Mouse (Mus musculus): ENCODE data around the gene Trex2. TPM values are rescaled to one million over a fixed set of nuclear protein-coding genes. Genes with fewer than 3 reads are reported as not detected.

The Trex2 gene
- not detected for polyA plus RNA-seq (2014; fragmentation: Illumina TruSeq; extraction: RNeasy Lipid Tissue Mini Kit (QIAGEN cat#74804); ENCODE audit: low read depth, low replicate concordance)

DNA sequence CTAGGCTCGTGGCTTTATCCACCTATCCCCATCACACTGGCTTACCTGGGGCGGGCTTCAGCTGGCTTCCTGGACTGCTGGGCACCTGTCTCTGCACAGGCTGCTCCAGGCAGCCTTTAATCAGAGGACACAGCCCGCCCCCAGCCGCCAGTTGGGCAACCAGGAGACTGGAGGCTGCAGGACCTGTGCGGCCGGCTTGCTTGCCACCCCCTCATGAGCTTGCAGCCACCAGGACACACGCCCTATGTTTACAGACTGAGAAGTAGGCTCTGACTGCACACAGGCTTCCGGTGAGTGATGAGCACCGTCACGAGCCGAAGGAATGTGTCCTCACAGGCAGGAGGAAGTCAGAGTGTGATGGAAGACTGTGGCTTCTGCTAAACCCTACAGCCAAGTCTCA, at the start of gene Trex2:
Gene Trex2 (minus strand): TSS at position 93 of the 400 bp plus-strand sequence.

DNA sequence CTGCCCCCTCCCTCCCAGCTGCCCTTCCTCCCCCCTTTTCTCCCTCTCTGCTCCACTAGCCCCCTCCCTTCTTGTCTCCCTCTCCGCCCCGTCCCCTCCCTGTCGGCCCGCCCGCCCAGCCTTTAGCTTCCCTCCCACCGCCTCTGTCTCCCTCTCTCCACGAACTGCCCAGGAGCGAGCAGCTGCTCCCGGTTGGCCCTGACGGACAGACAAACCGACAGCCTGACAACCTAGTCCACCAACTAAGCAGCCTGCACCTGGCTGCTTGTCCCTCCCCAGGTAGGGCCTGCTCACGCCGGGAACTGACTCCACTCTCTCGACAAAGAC, 48.3 kb upstream of the Trex2 start, which contains the start of gene Bgn:
Gene Bgn (plus strand): TSS at position 119 of the 327 bp plus-strand sequence.

DNA sequence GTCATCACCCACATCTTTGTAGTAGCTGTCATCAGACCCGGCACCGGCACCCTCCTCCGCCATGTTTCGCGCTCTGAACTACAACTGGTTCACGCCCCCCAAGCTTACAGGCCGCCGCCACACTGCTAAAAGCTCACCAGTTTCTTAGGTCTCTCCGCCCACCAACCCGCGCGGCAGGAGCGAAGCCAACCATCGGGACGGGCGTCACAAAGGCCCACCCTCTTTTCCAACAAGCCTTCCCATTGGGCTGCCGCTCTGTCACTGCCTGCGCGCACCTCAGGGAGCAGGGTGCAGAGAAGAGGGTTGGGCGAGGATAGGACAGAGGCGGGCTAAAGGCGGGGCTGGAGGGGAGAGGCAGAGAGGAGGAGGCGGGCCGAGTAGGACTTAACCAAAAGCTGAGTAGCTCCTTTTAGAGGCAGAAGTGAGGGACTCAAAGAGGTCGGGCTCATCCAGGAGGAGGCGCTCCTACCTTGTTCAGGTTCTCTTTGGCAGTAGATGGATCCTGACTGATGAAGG, 23.8 kb upstream of the Trex2 start, which contains the start of gene Haus7:
Gene Haus7 (minus strand): TSS at position 168 of the 516 bp plus-strand sequence.

DNA sequence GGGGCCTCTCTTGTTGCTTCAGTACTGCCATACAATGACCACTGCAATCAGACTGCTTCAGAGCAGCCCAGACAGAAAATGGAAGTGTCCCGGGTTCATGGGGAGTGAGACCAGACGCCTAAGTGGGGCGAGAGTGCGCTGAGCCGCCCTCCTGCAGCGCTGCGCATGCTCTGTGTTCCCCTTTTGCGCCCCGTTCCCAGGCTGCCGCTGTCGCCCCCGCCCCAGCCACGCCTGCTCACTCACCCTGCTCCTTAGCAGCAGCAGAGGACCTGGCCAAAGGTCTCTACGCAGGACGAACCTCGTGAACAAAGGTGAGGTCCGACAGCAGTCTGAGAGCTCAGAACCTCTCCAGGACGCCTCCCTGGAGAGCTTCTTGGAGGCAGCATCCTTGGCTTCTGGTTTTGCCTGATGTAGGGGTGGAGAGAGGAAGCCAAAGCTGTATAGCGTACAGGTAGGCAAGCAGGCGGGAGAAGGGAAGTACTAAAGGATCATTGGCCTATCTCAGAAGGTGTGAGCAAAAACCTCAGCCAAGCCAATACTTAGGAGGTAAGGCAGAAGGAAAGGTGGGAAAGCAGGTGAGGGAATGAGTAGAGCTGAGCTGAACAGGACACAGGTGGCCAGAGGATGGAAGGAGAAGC, 24.1 kb downstream of the Trex2 start, which contains the start of gene Zfp92:
Gene Zfp92 (plus strand): TSS at position 217 of the 638 bp plus-strand sequence.

DNA sequence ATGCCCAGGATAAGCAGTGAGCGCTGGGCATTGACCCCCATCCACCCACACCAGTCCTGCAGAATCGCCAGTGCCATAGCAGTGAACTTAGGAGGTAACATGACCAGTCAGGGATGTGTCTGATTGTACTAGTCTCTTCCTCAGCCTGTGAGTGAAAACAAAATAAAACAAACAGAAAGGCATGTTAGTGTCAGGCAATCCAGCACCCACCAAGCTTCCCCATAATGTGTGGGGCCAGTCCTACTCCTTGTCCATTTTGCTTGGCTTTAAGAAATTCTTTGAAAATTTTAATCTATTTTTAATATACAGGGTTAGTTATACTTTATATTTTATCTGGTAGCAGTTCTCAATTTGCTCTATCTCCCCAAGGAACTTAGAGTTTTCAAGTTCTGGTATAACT, 36.5 kb downstream of the Trex2 start, which contains the start of gene Gm18336:
Gene Gm18336 (minus strand): TSS at position 101 of the 400 bp plus-strand sequence.

Other genes with a start within 250 kb of the Trex2 start
- 0.76 TPM for gene Xlr3b, start 243.1 kb downstream of the Trex2 start, polyA plus RNA-seq (2014; fragmentation: Illumina TruSeq; extraction: RNeasy Lipid Tissue Mini Kit (QIAGEN cat#74804); ENCODE audit: low read depth, low replicate concordance)
- gene Xlr4b, start 221.0 kb downstream of the Trex2 start, polyA plus RNA-seq (2014; fragmentation: Illumina TruSeq; extraction: RNeasy Lipid Tissue Mini Kit (QIAGEN cat#74804); ENCODE audit: low read depth, low replicate concordance): 0.50 TPM
- 4.1 TPM for gene F8a, start 207.1 kb downstream of the Trex2 start, polyA plus RNA-seq (2014; fragmentation: Illumina TruSeq; extraction: RNeasy Lipid Tissue Mini Kit (QIAGEN cat#74804); ENCODE audit: low read depth, low replicate concordance)
- not detected for gene Xlr4c, start 192.2 kb downstream of the Trex2 start, polyA plus RNA-seq (2014; fragmentation: Illumina TruSeq; extraction: RNeasy Lipid Tissue Mini Kit (QIAGEN cat#74804); ENCODE audit: low read depth, low replicate concordance)
- gene Xlr3c, start 170.0 kb downstream of the Trex2 start, polyA plus RNA-seq (2014; fragmentation: Illumina TruSeq; extraction: RNeasy Lipid Tissue Mini Kit (QIAGEN cat#74804); ENCODE audit: low read depth, low replicate concordance): not detected
- gene Xlr5a, start 142.4 kb downstream of the Trex2 start, polyA plus RNA-seq (2014; fragmentation: Illumina TruSeq; extraction: RNeasy Lipid Tissue Mini Kit (QIAGEN cat#74804); ENCODE audit: low read depth, low replicate concordance): not detected
- not detected for gene Xlr5c, start 142.4 kb downstream of the Trex2 start, polyA plus RNA-seq (2014; fragmentation: Illumina TruSeq; extraction: RNeasy Lipid Tissue Mini Kit (QIAGEN cat#74804); ENCODE audit: low read depth, low replicate concordance)
- gene Gm45015, start 98.5 kb downstream of the Trex2 start, polyA plus RNA-seq (2014; fragmentation: Illumina TruSeq; extraction: RNeasy Lipid Tissue Mini Kit (QIAGEN cat#74804); ENCODE audit: low read depth, low replicate concordance): not detected
- gene Zfp275, start 92.7 kb downstream of the Trex2 start, polyA plus RNA-seq (2014; fragmentation: Illumina TruSeq; extraction: RNeasy Lipid Tissue Mini Kit (QIAGEN cat#74804); ENCODE audit: low read depth, low replicate concordance): 7.8 TPM
- gene Gm18336, start 36.6 kb downstream of the Trex2 start, polyA plus RNA-seq (2014; fragmentation: Illumina TruSeq; extraction: RNeasy Lipid Tissue Mini Kit (QIAGEN cat#74804); ENCODE audit: low read depth, low replicate concordance): not detected
- not detected for gene Zfp92, start 24.2 kb downstream of the Trex2 start, polyA plus RNA-seq (2014; fragmentation: Illumina TruSeq; extraction: RNeasy Lipid Tissue Mini Kit (QIAGEN cat#74804); ENCODE audit: low read depth, low replicate concordance)
- gene Haus7, start 23.7 kb upstream of the Trex2 start, polyA plus RNA-seq (2014; fragmentation: Illumina TruSeq; extraction: RNeasy Lipid Tissue Mini Kit (QIAGEN cat#74804); ENCODE audit: low read depth, low replicate concordance): 8.6 TPM
- gene Bgn, start 48.3 kb upstream of the Trex2 start, polyA plus RNA-seq (2014; fragmentation: Illumina TruSeq; extraction: RNeasy Lipid Tissue Mini Kit (QIAGEN cat#74804); ENCODE audit: low read depth, low replicate concordance): 227 TPM
- gene Atp2b3, start 67.7 kb upstream of the Trex2 start, polyA plus RNA-seq (2014; fragmentation: Illumina TruSeq; extraction: RNeasy Lipid Tissue Mini Kit (QIAGEN cat#74804); ENCODE audit: low read depth, low replicate concordance): not detected
- not detected for gene Dusp9, start 204.1 kb upstream of the Trex2 start, polyA plus RNA-seq (2014; fragmentation: Illumina TruSeq; extraction: RNeasy Lipid Tissue Mini Kit (QIAGEN cat#74804); ENCODE audit: low read depth, low replicate concordance)
- gene Pnck, start 224.8 kb upstream of the Trex2 start, polyA plus RNA-seq (2014; fragmentation: Illumina TruSeq; extraction: RNeasy Lipid Tissue Mini Kit (QIAGEN cat#74804); ENCODE audit: low read depth, low replicate concordance): 9.6 TPM
- gene Slc6a8, start 237.8 kb upstream of the Trex2 start, polyA plus RNA-seq (2014; fragmentation: Illumina TruSeq; extraction: RNeasy Lipid Tissue Mini Kit (QIAGEN cat#74804); ENCODE audit: low read depth, low replicate concordance): 174 TPM